Mouse (Mus musculus) gastrocnemius, postnatal 4 days (tissue): ENCODE results near the gene Farsb. TPM values are rescaled to one million over a fixed set of nuclear protein-coding genes. Genes with fewer than 3 reads are reported as not detected.

Source experiments
- DNase-seq, 2 experiments: peaks; one replicate each; pipeline ENCODE4 v3.0.0; 2021 to 2022; ENCODE audit warnings: low spot score in 2 of 2, mixed read lengths in 2 of 2
- total RNA-seq, 2 experiments: library from RNA; stranded (reverse); gene quantifications; 2 replicates each; pipeline ENCODE4 v1.2.3; 2021

Gene Farsb
- total RNA-seq, 2 experiments from 2014 or later, result 44.8 to 45.6 TPM

- no peak for DNase-seq
Observed at GRCm38 (mm10) chr1:78421749-78422148, 66.9 kb downstream of the Farsb start.

GRCm38 (mm10) chr1:78420271-78420670, 68.4 kb downstream of the Farsb start:
- DNase-seq, result no peak

- peak; percentile 39 to 75 for DNase-seq
Observed at GRCm38 (mm10) chr1:78419593-78419992, 69.1 kb downstream of the Farsb start.

DNA sequence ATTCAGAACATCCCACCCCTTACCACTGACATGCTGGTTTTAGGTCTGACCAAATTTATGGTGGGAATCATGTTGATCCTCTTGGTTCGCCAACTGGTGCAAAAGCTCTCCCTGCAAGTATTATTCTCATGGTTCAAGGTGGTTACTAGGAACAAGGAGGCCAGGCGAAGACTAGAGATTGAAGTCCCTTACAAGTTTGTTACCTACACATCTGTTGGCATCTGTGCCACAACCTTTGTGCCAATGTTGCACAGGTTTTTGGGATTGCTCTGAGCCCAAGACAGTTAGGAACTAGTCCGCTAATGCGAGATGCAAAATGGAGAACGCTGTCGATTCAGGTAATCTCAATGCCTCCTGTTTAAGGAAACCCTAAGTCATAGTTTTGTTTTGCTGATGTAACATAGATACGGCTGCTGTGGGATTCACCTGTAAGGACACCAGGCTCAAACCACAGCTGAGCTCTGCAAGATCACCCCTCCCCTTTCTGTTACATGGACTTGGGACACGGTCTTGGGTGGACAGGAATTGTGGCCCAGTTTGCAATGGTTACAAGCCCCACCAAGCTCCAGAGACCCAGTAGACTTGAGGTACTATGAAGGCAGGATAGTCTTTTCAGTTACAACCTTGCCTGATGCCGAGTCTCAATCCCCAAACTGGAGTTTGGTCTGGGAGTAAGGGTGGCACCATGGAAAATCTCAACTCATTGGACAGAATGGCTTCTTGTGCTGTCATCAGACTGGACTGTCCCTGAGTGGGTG, 71.4 kb downstream of the Farsb start:
- DNase-seq, result no peak

- DNase-seq, result no peak
Observed at GRCm38 (mm10) chr1:78414421-78414820, 74.3 kb downstream of the Farsb start.

DNA sequence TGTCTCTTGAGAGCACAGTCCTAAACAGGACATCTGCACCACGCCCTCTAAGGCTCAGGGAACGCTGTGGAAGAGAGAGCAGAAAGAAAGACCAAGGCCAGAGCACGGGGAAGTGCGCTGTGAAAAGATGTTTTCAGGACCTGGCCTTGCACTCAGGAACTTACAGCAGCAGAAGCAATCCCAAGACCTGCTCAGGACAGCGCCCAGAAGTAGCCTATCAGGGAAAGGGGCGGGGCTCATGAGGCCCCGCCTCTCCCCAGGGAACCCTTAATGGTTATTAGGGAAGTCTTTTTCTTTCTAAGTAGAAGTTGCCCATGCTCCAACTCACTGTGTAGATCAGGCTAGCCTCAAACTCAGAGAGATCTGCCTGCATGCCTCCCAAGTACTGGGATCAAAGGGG, 76.0 kb downstream of the Farsb start:
- no peak for DNase-seq

DNA sequence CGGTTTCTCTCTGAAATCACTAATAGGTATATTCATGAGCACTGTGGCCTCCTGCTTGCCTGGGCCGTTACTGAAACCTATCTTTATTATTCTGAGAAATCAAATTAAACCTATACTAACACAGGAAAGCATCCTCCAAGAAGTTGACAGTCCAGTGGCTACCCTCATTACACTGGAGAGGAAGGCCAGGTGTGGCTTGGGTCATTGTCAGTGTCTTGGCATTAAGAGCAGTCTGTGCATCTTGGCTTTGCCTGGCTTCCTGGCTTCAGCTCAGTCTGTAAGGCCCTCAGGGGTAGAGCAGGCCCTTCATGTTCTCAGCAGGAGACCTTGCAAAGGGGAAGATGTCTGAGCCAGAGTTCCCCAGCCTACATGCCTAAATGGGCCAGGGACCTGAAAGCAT, 79.3 kb downstream of the Farsb start:
- DNase-seq, result no peak

DNA sequence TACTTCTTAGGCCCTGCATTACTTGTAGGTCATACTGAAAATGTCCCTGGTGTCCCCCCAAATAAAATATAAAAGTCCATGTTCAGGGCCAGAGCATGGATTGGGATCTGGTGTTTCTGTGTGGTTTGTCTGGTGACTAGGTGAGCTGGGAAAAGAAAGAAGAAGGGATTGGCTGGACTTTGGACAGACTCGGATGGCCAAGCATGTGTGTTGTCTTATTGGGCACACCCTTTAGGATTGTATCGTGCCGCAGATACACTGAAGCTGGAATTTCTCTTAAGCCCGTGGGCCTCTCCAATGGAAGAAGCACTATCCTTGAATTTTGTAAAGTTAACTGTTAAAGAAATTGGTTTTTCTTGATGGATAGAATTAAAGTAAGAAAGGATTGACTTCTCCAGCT, 87.3 kb downstream of the Farsb start:
- no peak for DNase-seq

DNA sequence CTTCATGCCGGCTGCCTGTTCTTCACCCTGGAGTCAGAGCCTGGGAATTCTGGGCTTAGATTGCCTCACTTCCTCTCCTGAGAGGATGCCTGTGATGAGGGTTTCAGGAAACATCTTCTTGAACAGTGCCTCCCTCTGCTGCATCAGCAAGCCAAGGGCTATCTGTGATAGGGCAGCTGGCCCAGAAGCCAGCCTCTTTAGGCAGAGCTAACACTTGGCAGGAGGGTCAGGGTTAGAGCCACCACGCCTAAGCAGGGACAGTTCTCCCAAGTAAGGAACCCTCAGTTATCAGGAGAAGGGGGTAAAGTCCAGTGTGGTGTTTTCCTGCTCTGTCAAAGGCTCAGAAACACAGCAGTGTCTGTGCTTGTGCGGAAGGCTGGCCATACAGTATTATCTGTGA, 88.9 kb downstream of the Farsb start:
- DNase-seq, result no peak

DNA sequence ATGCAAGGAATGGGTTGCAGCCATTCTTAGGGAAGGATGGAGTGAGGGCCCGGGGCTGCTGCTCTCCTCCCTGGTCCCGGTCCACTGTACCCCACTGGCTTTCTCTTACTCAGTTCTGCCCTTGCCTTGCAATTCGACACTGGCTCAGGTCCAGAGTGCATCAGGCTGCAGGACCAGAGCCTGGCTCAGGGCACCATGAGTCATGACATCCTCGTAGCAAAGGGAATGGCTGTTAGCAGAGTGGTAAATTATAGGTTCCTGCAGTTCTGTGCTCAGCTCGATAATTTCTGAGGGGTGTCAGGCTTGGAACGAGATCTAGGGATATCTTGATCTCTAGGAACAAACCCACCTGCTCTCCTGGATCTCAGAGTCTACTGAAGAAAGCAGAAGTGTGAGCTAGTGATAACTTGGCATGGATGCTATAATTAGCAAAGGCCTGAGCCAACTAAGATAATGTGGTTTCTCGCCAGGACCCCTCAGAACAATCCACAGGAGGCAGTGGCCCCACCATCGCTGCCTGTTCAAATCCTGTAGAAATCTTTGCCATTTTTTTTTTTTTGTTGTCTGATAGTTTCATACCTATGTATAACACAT, 92.3 kb downstream of the Farsb start:
- peak in 1 of 2 experiments; percentile 20 for DNase-seq

DNA sequence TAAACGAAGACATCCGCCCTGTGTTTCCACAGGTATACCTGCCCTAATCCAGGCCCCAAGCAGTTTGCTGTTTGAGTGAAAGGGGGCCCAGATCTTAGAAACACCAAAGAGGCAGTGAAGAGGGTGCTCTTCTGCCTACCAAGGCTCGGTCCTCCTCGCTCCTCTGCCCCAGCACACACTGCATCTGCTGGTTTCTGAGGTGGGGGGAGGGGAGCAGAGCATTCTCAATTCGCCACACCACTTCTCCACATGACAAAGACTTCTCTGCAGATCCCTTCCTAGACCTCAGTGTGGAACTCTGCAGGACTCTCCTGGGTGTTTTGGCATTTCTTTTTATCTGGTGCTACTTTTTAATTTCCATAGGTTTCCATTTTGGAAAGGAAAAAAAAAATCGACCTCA, 93.0 kb downstream of the Farsb start:
- DNase-seq, result no peak

DNA sequence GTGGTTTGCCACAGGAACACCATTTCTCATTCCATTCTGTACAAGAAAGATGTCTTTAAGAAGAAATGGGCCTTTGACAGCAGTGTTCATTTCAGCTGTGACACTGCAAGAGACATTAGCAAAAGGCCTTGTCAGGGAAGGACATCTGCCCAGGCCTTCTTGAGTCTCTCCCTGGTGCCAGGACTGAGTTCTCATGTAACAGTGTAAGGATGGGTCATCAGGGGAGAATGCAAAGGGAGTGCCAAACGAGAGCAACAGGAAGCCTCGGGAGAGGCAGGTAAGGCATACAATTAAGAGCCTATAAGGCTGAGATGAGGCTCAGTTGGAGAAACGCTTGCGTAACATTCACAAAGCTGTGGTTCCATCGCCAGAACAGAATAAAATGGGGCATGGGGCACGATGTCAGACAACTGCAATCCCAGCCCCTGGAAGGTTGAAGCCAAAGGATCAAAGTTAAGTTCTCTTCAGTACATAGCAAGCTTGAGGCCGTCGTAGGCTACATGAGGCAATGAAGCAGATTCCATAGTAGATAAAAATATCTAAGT, 93.4 kb downstream of the Farsb start:
- no peak for DNase-seq

DNA sequence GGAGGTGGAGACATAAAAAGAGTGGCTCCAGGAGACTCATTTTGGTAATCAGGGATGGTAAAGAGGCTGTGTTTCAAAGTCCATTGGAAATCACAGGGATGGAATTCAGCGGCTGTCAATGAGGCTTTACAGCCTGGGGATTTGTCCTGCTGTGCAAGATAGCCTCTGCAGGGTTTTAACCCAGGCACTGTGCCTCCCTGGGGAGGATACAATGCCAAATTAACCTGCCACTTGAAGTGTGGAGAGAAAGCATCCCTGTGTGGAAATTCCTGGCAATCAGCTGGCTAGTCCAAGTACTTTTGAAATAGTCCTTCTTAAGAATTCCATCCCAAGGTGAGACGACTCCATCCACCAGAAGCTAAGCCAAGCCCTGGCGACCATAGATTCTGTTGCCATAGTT, 99.8 kb downstream of the Farsb start:
- no peak for DNase-seq

GRCm38 (mm10) chr1:78387854-78388253, 100.8 kb downstream of the Farsb start:
- DNase-seq, result no peak

GRCm38 (mm10) chr1:78380950-78381349, 107.7 kb downstream of the Farsb start:
- DNase-seq, result no peak

GRCm38 (mm10) chr1:78375058-78375457, 113.6 kb downstream of the Farsb start:
- DNase-seq, result no peak

- no peak for DNase-seq
Observed at GRCm38 (mm10) chr1:78373836-78374235, 114.9 kb downstream of the Farsb start.

- no peak for DNase-seq
Observed at GRCm38 (mm10) chr1:78372316-78372715, 116.4 kb downstream of the Farsb start.

DNA sequence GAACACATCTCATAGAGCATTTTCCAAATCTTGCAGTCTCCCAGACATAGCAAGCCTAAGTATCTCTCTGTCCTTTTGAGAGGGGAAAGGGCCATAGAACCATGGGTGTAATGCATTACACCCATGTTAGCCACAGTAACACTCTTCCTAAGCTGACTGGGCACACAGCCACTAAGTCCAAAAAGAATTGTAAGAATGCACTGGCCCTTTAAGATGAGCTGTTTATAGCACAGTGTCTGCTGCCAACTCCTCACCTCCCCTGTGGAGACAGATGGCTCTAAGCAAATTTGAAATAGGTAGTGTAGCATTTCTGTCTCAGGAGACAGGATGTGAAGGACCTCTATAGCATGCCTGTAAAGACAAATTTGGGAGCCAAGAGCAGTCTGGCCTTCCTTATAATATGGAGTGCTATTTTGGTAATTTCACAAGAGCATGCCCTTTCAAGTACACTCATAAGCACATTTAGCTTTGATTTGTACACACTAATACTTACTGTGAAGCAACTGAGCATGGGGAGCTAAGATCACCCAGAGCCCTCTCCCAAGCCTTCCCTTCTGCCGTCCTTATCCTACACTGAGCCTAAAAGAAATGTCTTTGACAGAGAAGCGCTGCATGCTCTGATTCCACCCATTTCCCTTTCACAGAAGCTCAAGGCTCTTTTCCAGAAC, 117.0 kb downstream of the Farsb start:
- DNase-seq, result peak in 1 of 2 experiments; percentile 13

DNA sequence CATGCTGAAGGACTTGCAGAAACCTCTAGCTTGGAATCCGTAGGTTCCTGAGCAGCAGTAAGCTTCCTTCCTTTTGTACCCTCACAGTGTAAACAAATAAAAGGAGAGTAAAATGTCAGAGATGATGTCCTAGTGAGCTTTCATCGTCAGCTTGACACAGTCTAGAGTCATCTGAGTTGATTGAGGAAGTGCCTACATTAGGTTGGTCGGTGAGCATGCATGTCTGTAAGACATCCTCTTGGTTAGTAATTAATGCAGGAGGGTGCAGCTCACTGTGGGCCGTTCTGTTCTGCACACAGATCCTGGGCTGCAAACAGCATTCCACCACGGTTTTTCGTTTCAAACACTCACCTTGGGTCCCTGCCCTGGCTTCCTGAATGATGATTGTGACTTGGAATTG, 118.6 kb downstream of the Farsb start:
- DNase-seq, result no peak
